Mouse (Mus musculus): ENCODE measurements around the gene Rtcb. TPM values are rescaled to one million over a fixed set of nuclear protein-coding genes. Genes with fewer than 3 reads are reported as not detected.

Gene Rtcb
- polyA plus RNA-seq, 1 experiment, result 131 TPM

- peak within 1 kb of the TSS; percentile 38 for H3K4me3 ChIP-seq
- peaks cover 27% of the 10 kb centered on the region for H3K79me2 ChIP-seq (ENCODE audit: control insufficient read depth, insufficient read depth)
- H3K27me3 ChIP-seq (ENCODE audit: control insufficient read depth, insufficient read depth, insufficient read length), result no peaks in the 10 kb centered on the region
- peak within 1 kb of the TSS; percentile 78 for H3K4me2 ChIP-seq (ENCODE audit: low read depth)
- peak; percentile 25 for TF ChIP-seq MAX (IDR thresholded peaks at IDR 0.05; ENCODE audit: low read depth)
- TF ChIP-seq MYOG (IDR thresholded peaks at IDR 0.05; ENCODE audit: control insufficient read depth in 1 of 3, insufficient read depth in 1 of 3, insufficient read length in 2 of 3, low read depth in 2 of 3), result peak in 1 of 3 experiments; percentile 37
- TF ChIP-seq MYOD1 (IDR thresholded peaks at IDR 0.05; ENCODE audit: control insufficient read depth in 1 of 3, insufficient read length in 2 of 3, low read depth in 2 of 3), result no peak
- no peak for TF ChIP-seq CEBPB (IDR thresholded peaks at IDR 0.05; ENCODE audit: insufficient read depth, poor library complexity, severe bottlenecking)
- TF ChIP-seq TCF3 (IDR thresholded peaks at IDR 0.05; ENCODE audit: insufficient read length, low read depth), result no peak
- no peak for TF ChIP-seq TCF12 (IDR thresholded peaks at IDR 0.05; ENCODE audit: insufficient read depth, poor library complexity, severe bottlenecking)
- no peak for TF ChIP-seq POLR2AphosphoS2 (IDR thresholded peaks at IDR 0.05; ENCODE audit: insufficient read length, low read depth)
- peak; percentile 53 for TF ChIP-seq POLR2A (IDR thresholded peaks at IDR 0.05; ENCODE audit: insufficient read length, low read depth)
- peak; percentile 60 for TF ChIP-seq SRF (IDR thresholded peaks at IDR 0.05; ENCODE audit: control insufficient read depth, insufficient read length, low read depth)
- H3K36me3 ChIP-seq (ENCODE audit: control insufficient read depth, insufficient read depth), result peaks cover 21% of the 10 kb centered on the region
- H3ac ChIP-seq (ENCODE audit: control insufficient read depth, insufficient read length), result peak within 1 kb of the TSS; percentile 59
These were observed 40.9 kb downstream of the Rtcb start, which contains the start of gene Prdm4 for GRCm38 (mm10) chr10:85916498-85917309. TSS of gene Prdm4 (minus strand) at chr10:85917142.

Other genes with a start within 250 kb of the Rtcb start
- 28.0 TPM for gene Pwp1, start 128.3 kb downstream of the Rtcb start, polyA plus RNA-seq (2012; fragmentation: generic; extraction: Trizol)
- 16.2 TPM for gene Prdm4, start 40.7 kb downstream of the Rtcb start, polyA plus RNA-seq (2012; fragmentation: generic; extraction: Trizol)
- gene Ascl4, start 30.1 kb downstream of the Rtcb start, polyA plus RNA-seq (2012; fragmentation: generic; extraction: Trizol), result not detected
- gene Bpifc, start 54.1 kb upstream of the Rtcb start, polyA plus RNA-seq (2012; fragmentation: generic; extraction: Trizol), result not detected
- 6.9 TPM for gene Fbxo7, start 64.1 kb upstream of the Rtcb start, polyA plus RNA-seq (2012; fragmentation: generic; extraction: Trizol)